Mouse (Mus musculus): ENCODE results near the gene Gm9195. TPM values are rescaled to one million over a fixed set of nuclear protein-coding genes. Genes with fewer than 3 reads are reported as not detected.

The Gm9195 gene
- polyA plus RNA-seq (2017; shearing (Covaris generic)): 0.06 TPM

DNA sequence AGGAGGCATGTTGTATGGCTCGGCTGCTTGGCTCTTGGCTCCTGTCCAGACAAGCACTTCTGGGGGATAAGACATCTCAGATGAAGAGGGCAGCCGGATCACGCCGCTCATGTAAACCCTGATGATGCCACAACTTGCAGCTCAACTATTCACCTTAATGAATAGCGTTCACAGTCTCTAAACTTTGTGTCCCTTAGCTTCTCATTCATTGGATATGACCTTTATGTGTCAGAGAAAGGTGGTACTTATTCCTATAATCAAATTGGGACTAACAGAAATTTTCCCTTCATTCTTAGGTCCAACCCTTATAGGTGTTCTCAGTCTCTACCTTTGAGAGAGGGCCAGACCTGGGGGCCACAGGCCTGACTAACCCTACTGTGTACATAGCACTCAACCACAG is at the start of gene Gm9195:
Gm9195 (minus strand) TSS at position 101 of the 400 bp plus-strand sequence.

Other genes starting within 250 kb of the Gm9195 start
- gene Fndc3a, start 218.2 kb upstream of the Gm9195 start, polyA plus RNA-seq (2017; shearing (Covaris generic)): 52.8 TPM